Mouse (Mus musculus) liver, postnatal 0 days (tissue): ENCODE results near the gene Gp1ba. TPM values are rescaled to one million over a fixed set of nuclear protein-coding genes. Genes with fewer than 3 reads are reported as not detected.

ENCODE experiments used
- ATAC-seq: fragments of 200-750 bp; cut with Nextera tagmentation; 2 replicates; pipeline ENCODE4 v1.8.0; 2017; ENCODE audit warnings: mild to moderate bottlenecking, moderate library complexity
- DNase-seq: peaks from one replicate; pipeline ENCODE4 v3.0.0-alpha.2; 2016
- H3K27ac ChIP-seq: fragments of 300-500 bp; sonication (generic); 2 replicates; pipeline ENCODE4 v1.5.1; 2014; ENCODE audit warnings: antibody characterized with exemption, moderate library complexity, mild to moderate bottlenecking, low read depth
- H3K27me3 ChIP-seq: fragments of 300-500 bp; sonication (generic); 2 replicates; pipeline ENCODE4 v1.6.1; 2014; ENCODE audit warnings: low read length, control low read depth, mixed read lengths; ENCODE audit not compliant: insufficient read depth
- H3K36me3 ChIP-seq: fragments of 300-500 bp; sonication (generic); replicated peaks from 2 replicates; pipeline ENCODE4 v1.6.1; 2014; ENCODE audit warnings: mild to moderate bottlenecking, control low read depth, low read length, moderate library complexity, mixed read lengths; ENCODE audit not compliant: insufficient read depth
- H3K4me1 ChIP-seq: fragments of 300-500 bp; sonication (generic); 2 replicates; pipeline ENCODE4 v1.6.1; 2014; ENCODE audit warnings: antibody characterized with exemption, mild to moderate bottlenecking, control low read depth; ENCODE audit not compliant: insufficient read depth
- H3K4me2 ChIP-seq: fragments of 300-500 bp; sonication (generic); 2 replicates; pipeline ENCODE4 v1.6.1; 2014; ENCODE audit warnings: low read depth, mild to moderate bottlenecking, low read length, moderate library complexity, mixed read lengths
- H3K4me3 ChIP-seq: fragments of 300-500 bp; sonication (generic); 2 replicates; pipeline ENCODE4 v1.5.1; 2014; ENCODE audit warnings: low read depth, low read length
- H3K9ac ChIP-seq: fragments of 300-500 bp; sonication (generic); replicated peaks from 2 replicates; pipeline ENCODE4 v1.6.1; 2014; ENCODE audit warnings: mild to moderate bottlenecking, moderate library complexity
- H3K9me3 ChIP-seq: fragments of 300-500 bp; sonication (generic); 2 replicates; pipeline ENCODE4 v1.6.1; 2016; ENCODE audit warnings: mild to moderate bottlenecking, control low read depth, low read length, mixed read lengths
- CTCF ChIP-seq: sonication (generic); IDR thresholded peaks from 2 replicates; pipeline ENCODE4 v1.5.1; 2016; ENCODE audit warnings: antibody characterized with exemption, low read depth
- EP300 ChIP-seq: IDR thresholded peaks from 2 replicates; pipeline ENCODE4 v1.6.1; 2016; ENCODE audit warnings: antibody characterized with exemption, low read depth, mild to moderate bottlenecking
- WGBS: fragments of 180-500 bp; shearing (Covaris S2); extraction: QIAGEN DNeasy Blood & Tissue Kit; methylation state at CpG from one replicate; pipeline ENCODE4 v1.1.7; 2014; ENCODE audit not compliant: insufficient replicate concordance; 5-methylcytosine and 5-hydroxymethylcytosine counted together
- polyA plus RNA-seq: library from polyadenylated mRNA; unstranded; fragments of >200 nt; fragmentation: Nextera tagmentation; extraction: Ambion mirVana; gene quantifications from 2 replicates; pipeline ENCODE4 v1.2.1, GENCODE M21; 2015

Gene Gp1ba
- polyA plus RNA-seq, 1 experiment from 2014 or later: 4.1 TPM

- H3K9ac ChIP-seq: peak within 1 kb of the TSS; percentile 100
- H3K27ac ChIP-seq: peak within 1 kb of the TSS; percentile 99
- H3K27me3 ChIP-seq: no peaks in the 10 kb centered on the region
- peak within 1 kb of the TSS; percentile 100 for H3K4me3 ChIP-seq
- peak; percentile 58 for ATAC-seq
- peaks cover 52% of the 10 kb centered on the region for H3K4me1 ChIP-seq
- H3K4me2 ChIP-seq: peak within 1 kb of the TSS; percentile 96
- H3K9me3 ChIP-seq: no peaks in the 10 kb centered on the region
- peak; percentile 90 for DNase-seq
- TF ChIP-seq CTCF: no peak
- 0 out of 2 replicates have a peak, but pooled peaks have one; percentile 35 for TF ChIP-seq EP300
- H3K36me3 ChIP-seq: peaks cover 33% of the 10 kb centered on the region
- under 1% methylated on average over 54 of the region's 61 CpGs for WGBS
Measured at GRCm38 (mm10) chr11:70654198-70654922, 15.4 kb downstream of the Gp1ba start, which contains the start of gene Pfn1. Gene Pfn1 (minus strand): TSS chr11:70654644.

GRCm38 (mm10) chr11:70654923-70655570 is 16.1 kb downstream of the Gp1ba start:
- Histone ChIP-seq H3K4me2 (peak overlapping the region; percentile 96), H3K9ac (peak overlapping the region; percentile 100), H3K4me3 (peak overlapping the region; percentile 100), H3K36me3 (peaks cover 26% of the 10 kb centered on the region), H3K4me1 (peaks cover 45% of the 10 kb centered on the region), H3K27ac (peak overlapping the region; percentile 99), H3K27me3 (no peaks in the 10 kb centered on the region), H3K9me3 (no peaks in the 10 kb centered on the region)
- WGBS: under 1% methylated on average over 46 of the region's 48 CpGs
- ATAC-seq (peak; percentile 65), DNase-seq (peak; percentile 86)
- TF ChIP-seq EP300 (peak; percentile 54), CTCF (no peak)

GRCm38 (mm10) chr11:70655571-70656455 is 16.9 kb downstream of the Gp1ba start:
- Histone ChIP-seq H3K9ac (peak overlapping the region; percentile 100), H3K36me3 (peaks cover 19% of the 10 kb centered on the region), H3K4me2 (peak overlapping the region; percentile 96), H3K4me1 (peaks cover 38% of the 10 kb centered on the region), H3K27ac (peak overlapping the region; percentile 99), H3K9me3 (no peaks in the 10 kb centered on the region), H3K4me3 (peak overlapping the region; percentile 100), H3K27me3 (no peaks in the 10 kb centered on the region)
- TF ChIP-seq CTCF (no peak), EP300 (no peak)
- DNase-seq (peak; percentile 68), ATAC-seq (peak; percentile 16)
- WGBS: 2% methylated on average over 60 of the region's 61 CpGs

- H3K9me3 ChIP-seq: no peaks in the 10 kb centered on the region
- H3K27me3 ChIP-seq: no peaks in the 10 kb centered on the region
- peaks cover 31% of the 10 kb centered on the region for H3K4me1 ChIP-seq
- ATAC-seq (no peak), DNase-seq (no peak)
- H3K36me3 ChIP-seq: peaks cover 12% of the 10 kb centered on the region
- TF ChIP-seq CTCF (no peak), EP300 (no peak)
- peak overlapping the region; percentile 99 for H3K27ac ChIP-seq
- WGBS: 26% methylated on average over 16 of the region's 16 CpGs
- peak overlapping the region; percentile 100 for H3K4me3 ChIP-seq
- peak overlapping the region; percentile 96 for H3K4me2 ChIP-seq
- H3K9ac ChIP-seq: peak overlapping the region; percentile 100; the same call in 1 of the 2 replicates
Measured at GRCm38 (mm10) chr11:70656456-70656927, 17.6 kb downstream of the Gp1ba start.

- Histone ChIP-seq H3K9ac (peak within 1 kb of the TSS; percentile 100), H3K36me3 (peaks cover 11% of the 10 kb centered on the region), H3K27ac (peak within 1 kb of the TSS; percentile 99), H3K9me3 (no peaks in the 10 kb centered on the region), H3K4me1 (peaks cover 27% of the 10 kb centered on the region), H3K4me2 (peak within 1 kb of the TSS; percentile 96), H3K27me3 (no peaks in the 10 kb centered on the region), H3K4me3 (peak within 1 kb of the TSS; percentile 100)
- no peak for TF ChIP-seq CTCF
- TF ChIP-seq EP300: no peak
- DNase-seq (no peak), ATAC-seq (no peak)
- WGBS: 33% methylated on average over 3 of the region's 3 CpGs
Measured at GRCm38 (mm10) chr11:70656964-70657363, 18.0 kb downstream of the Gp1ba start, which contains the start of gene Eno3. Gene Eno3 (plus strand): TSS chr11:70657202.
